Mouse (Mus musculus) testis, adult 2 months (tissue): ENCODE data around the gene Arhgap9.

ENCODE experiments used
- CTCF ChIP-seq: fragments of 200-500 bp; IDR thresholded peaks from 2 replicates; pipeline ENCODE4 v1.5.1; 2012; ENCODE audit warnings: low read depth, mild to moderate bottlenecking, inconsistent platforms, low read length, moderate library complexity; ENCODE audit not compliant: control insufficient read depth, insufficient read depth, insufficient replicate concordance
- POLR2A ChIP-seq: fragments of 200-500 bp; IDR thresholded peaks from 2 replicates; pipeline ENCODE4 v1.6.1; 2012; ENCODE audit warnings: low read depth, mild to moderate bottlenecking, inconsistent platforms, low read length, moderate library complexity; ENCODE audit not compliant: control insufficient read depth

GRCm38 (mm10) chr10:127338930-127339682 is 17.3 kb downstream of the Arhgap9 start:
- TF ChIP-seq CTCF (peak; percentile 83; the same call in 1 of the 2 replicates), POLR2A (no peak)
